Mouse (Mus musculus) mesoderm, embryonic 11.5 days (tissue): ENCODE results near the gene Ticrr.
A peak's percentile ranks its signal among the peaks of the same experiment; 100 is the strongest.

Experiments
- DNase-seq: peaks from one replicate; pipeline ENCODE4 v3.0.0-alpha.2; 2012; ENCODE audit warnings: low read depth, low spot score

Ticrr gene

DNA sequence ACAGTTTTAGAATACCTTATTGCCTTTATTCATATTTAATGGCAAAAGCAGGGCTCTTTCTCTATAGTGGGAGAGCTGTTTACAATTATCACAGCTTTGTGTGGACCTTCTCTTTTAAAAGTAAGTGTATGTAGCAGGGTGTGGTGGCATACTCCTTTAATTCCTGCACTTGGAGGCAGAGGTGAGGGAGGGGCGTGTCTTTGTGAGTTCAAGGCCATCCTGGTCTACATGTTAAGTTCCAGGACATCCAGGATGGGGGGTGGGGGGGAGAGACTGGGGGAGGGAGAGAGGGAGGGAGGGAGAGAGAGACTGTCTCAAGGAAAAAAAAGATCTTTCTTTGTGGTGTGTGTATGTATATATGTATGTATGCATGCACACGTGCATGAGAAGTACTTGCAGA lies 20.2 kb downstream of the Ticrr start:
- DNase-seq, result no peak

DNA sequence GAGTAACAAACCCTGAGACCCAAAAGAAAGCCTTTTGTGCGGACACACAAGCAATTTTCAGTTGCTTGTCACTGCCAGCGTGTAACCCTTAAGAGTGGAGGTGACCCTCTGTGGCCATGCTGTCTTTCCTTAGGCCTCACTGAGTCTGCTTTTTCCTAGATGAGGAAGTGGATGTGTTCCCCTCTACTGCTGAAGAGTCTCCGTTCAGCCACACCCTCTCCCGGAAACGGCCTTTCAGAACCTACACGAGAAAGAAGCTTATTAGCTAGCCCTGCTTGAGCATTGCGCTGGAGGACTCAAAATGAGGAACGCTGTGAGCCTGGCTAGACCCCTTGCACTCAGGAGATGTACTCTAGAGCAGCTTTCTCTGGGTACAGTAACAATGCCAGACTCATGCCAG lies 36.5 kb downstream of the Ticrr start:
- no peak for DNase-seq

DNA sequence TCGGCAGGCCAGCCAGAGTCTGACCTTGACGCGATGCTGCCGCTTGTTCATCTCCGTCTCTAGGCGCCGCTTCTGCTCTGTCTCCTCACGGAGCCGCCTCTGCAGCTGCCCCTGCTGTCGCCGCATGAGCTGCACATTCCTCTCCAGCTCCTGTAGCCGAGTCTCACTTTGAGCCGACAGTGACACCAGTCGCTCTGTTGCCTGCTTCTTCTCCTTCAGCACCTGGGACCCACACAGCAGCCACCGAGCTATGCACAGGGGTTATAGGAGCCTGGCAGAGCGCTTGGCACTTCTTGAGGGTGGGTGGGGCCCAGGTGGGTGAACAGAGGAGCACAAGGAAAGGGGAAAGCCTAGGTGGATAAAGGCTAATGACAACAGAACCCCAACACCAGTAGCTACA lies 42.8 kb downstream of the Ticrr start:
- no peak for DNase-seq

DNA sequence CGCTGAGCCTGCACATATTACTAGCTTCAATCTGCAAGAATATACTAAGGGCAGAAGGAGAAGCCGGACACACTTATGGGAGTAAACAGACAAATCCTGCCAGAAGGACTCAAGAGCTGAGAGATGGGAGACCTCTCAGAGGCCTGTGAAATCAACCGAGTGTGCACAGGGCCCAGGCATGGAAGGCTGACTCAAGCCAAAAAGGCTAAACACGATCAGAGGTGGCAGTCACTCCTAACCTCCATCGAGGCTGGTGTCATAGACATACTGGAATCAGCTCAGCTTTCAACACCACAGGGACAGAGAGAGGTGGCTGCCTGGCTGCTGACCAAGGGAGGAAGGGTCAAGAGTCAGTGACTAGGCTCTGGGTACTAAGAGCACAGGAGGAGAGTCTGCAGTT lies 45.2 kb downstream of the Ticrr start:
- DNase-seq, result no peak

DNA sequence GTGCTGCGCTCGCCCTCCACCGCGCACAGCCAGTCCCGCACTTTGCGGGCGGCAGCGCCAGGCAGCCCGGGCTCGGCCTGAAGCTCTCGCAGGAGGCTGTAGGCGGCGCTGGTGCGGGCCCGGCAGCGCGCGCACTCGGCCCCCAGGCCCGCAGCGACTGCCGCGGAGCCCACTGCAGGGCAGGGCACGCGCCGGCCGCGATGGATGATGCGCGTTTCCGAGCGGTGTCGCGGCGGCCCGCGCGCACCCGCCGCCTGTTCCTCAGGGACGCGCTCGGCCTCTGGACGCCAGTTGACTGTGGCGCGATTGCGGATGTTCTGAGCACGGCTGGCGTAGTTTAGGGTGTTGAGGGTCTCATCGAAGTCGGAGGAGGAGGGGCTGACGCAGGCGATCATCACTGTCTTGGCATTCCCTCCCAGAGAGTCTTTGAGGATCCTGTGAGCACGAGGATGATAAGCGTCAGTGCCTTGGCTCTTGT lies 50.2 kb downstream of the Ticrr start:
- DNase-seq, result peak; percentile 82

DNA sequence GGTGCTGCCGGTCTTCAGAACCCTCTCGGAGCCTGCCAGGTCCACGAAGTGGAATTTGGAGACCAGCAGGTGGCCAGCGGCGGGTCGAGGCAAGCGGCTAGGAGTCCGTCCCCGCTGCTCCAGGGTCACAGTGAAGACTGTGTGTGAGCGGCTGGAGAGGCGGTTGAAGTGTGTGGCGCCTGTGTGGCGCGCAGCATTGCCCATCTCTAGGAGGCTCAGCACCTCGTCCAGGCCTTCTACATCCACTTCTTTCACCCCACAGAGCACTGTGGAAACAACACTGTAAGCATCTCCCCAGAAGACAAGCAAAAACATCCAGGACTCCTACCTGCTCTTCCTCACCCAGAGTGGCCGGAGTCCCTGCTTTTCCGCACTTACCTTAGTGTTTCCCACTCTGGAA lies 50.8 kb downstream of the Ticrr start:
- DNase-seq, result no peak

DNA sequence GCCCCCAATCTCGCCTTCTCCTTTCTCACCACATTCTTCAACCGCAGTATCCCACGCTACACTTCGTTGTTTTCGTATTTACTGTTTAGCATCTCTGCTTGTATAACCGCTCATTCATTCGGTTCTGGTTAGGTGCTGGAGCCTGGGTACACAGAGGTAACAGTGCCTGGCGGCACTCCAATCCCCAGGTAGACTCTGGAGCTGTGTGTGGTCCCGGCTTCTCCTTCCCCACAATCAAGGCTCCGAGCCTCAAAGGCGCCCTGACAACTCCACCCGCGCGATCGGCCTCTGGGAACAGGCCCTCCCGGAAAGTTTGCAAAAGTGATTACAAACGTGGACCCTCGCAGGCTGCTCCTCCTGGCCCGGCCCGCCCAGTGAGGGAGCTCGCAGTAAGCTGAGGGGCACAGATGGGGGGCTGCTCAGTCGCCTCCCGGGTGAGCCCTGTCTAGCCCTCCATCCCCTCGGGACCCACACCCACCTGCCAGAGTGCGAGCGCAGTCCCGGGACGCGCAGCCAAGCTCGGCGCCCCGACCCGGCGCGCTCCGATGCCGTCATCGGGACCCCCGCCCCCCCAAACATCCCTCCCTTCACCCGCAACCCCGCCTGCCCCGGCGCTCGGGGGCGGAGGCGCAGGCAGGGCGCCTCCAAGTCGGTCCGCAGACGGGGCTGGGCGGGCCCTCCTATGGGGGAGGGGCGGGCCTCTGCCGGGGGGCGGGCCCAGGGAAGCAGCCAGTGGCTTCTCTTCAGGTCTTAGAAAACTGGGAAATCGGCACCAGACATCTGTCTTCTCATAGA lies 55.4 kb downstream of the Ticrr start, which contains the start of gene Kif7:
Gene Kif7, minus strand, starts transcription at position 534 of the 795 bp plus-strand sequence.
- DNase-seq, result peak; percentile 93

DNA sequence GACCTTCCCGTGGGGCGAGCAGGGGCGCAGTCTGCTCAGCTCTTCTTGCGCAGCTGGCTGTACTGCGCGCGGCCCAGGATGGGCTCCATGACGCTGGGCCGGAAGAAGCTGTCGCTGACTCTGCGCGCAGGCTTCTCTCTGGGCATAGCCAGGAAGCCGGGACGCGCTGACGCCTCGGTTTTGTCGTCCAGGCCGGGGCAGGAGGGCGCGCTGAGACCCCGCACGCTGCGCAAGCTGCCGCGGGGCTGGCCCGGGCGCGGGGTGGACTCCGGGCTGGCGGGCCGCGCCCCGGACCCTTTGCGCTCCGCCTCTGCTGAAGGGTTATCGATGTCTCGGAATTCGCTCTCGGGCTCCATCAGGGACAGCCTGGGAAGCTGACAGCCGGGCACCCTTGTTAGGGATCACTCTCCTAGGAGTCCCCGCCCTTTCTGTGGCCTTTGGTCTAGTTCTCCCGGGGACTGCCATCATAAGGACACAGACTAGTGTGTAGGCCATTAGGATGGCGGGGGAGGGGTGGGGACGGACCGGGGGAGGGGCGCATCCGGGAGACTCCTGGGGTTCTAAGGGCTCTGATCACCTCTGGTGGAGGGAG lies 61.5 kb downstream of the Ticrr start:
- peak; percentile 58 for DNase-seq

DNA sequence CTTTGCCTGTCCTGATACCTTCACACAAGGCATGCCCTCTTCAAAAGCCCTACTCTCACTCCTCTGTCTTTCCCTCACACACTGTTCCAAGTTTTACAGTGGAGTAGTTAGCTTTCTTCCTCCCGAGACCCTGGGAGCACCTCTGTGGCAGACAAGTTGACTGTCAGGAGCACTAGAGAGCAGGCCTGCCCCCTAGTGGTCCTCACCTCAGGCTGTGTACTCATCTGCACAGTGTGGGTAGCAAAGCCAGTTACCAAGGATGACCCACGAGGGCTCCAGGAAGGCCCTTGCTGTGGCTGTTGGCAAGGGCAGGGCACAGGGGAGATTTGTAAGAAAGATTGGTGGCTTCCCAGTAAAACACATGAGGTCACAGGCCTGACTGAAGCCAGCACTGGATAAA lies 67.1 kb downstream of the Ticrr start:
- peak; percentile 52 for DNase-seq

DNA sequence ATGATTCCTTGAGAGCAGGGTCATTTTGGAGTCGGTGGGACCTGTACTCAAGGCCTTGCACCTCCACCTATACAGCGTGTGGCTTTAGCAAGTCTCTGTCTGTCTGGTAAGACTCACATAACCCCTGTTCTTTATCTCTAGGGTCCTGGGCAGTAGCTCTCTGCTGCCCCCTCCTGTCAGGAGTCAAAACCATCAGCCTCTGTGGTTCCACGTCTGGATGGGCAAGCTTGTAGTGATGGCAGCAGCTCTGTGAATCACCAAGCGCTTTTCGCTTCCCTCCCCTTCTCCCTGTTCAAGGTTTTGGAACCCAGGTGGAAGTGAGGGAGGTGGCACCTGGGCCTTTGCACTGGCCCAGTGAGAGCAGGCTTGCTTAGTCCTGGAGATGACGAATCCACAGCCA lies 68.2 kb downstream of the Ticrr start:
- peak; percentile 81 for DNase-seq

DNA sequence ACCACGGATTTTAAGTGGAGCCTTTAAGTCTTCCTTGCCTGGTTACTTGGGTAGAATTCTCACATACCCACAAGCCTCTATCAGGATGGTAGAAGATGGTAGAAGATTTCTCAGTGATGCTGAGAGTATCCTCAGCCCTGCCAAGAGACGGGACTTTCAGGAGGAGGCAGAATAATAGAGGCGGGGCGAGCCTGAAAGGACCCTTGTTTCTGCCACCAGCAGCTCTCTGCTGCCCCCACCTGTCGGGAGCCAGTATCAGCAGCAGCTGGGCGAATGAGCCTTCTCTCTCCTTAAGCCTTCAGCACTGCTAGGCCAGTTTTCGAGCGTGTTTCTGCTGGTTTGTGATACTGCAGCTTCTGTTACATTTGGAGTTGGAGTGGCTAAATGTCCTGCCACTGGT lies 69.2 kb downstream of the Ticrr start:
- DNase-seq, result peak; percentile 83

DNA sequence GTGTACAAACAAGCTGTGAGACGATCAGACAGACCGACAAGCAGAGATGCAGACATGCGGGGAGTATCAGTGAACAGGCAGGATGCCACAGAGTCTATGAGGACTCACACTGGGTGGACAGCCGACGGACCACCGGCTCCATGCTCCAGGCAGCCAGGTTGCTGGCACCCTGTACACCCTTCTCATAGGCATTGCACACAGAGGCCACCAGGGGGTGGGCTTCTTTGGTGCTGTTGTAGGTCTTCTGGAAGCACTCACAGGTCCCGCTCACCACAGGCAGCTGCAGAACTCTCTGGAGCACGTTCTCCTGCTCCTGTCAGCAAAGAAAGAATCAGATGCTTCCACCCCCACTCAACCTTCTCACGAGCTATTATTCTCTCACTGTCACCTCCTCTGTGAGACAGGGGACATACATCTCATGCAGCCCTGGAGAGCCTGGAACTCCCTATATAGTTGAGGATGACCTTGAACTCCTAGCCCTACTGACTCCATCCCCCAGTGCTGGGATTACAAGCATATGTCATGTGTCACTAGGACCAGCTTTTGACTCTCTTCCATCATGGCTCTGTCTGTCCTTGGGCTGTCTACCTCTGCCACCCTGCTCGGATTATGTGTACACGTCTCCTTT lies 69.9 kb downstream of the Ticrr start:
- no peak for DNase-seq

DNA sequence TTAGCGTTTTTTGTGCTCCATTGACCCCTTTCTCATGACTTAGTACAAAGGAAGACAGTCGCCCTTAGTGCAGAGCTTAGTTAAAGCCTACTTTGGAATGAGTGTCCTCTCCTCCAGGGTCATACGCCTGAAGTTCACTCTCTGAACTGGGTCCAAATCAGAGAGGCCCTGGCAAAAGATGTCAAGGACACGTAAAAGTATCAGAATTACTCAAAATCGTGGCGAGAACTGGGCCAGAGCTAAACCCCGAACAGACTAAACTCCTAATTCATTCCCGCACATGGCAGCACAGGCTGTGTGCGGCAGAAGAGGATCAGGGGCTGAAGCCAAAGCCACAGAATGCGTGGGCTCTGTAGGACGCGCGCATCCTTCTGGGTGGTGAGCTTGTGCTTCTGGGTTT lies 71.4 kb downstream of the Ticrr start:
- DNase-seq, result no peak

DNA sequence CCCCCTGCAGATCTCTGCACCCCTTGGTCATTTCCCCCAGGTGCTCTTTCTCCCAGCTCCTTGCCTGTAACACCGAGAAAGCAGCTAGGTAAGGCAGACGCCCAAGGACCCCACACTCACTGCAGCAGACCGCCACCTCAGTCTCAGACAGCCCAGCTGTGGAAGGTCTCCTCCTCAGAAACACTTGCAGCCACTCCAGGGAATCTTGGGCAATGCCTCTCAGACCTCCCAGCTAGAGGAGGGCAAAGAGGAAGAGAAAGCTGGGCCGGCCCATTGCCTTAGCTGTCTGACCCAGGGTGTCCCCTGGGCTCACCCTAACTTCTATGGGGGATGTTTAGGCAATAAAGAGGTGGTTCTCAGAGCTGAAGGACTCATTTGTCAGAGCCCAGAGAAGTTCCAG lies 72.6 kb downstream of the Ticrr start, which contains the start of gene Plin1:
Gene Plin1, minus strand, starts transcription at position 282 of the 400 bp plus-strand sequence.
- DNase-seq, result no peak

DNA sequence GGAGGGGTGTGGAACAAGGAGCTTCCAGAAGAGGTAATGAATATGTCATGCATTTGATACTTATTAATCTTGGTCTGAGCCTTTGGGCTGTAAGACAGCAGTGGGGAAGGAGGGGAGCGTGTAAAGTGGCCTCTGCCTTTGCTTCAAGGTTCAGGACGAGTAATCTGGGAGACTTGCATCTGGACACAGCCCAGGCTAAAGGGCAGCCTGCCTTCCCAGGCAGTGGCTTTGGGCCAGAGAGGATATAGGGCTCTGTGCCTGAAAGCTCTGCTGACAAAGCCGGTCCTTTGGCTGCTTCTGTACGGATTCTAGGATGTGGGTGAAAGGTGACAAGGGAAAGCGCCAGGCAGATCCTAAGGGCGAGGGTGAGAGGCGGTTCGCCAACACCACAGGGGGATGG lies 74.6 kb downstream of the Ticrr start:
- DNase-seq, result no peak

DNA sequence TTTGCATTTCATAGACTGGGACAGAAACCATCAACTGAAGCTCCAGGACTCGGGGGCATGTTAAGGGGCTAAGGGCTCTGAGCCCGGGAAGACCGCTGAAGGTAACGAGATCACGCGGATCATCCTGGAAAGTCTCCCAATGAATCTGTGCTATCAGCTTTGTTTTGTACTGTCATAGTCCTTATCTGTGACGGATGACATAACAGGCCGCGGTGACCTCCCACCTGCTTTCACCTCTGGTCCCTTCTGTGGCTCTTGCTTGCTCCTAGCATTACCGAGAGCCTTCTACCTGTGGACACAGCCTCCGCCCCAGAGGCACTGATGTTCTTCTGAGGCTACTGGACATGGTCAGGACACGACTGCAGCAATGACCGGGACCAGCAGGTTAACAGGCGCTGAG lies 76.5 kb downstream of the Ticrr start:
- DNase-seq, result no peak

DNA sequence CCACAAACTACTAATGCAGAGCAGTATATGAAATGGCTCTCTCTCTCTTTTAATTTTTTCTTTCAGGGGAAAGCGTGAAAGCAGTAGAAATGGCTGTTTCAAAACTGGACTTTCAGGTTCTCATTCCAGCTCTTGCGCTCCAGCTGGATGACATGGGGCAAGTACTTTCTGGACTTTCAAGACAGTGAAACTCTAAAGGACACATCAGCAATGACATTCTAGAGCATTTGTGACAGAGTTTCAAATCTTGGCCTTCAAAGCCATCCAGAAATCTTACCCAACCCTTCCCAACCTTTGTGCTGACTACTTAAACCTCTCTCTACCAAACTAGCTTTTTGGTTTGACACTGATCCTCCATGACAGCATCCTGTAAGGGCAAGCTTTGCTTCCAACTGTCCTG lies 78.9 kb downstream of the Ticrr start:
- no peak for DNase-seq

DNA sequence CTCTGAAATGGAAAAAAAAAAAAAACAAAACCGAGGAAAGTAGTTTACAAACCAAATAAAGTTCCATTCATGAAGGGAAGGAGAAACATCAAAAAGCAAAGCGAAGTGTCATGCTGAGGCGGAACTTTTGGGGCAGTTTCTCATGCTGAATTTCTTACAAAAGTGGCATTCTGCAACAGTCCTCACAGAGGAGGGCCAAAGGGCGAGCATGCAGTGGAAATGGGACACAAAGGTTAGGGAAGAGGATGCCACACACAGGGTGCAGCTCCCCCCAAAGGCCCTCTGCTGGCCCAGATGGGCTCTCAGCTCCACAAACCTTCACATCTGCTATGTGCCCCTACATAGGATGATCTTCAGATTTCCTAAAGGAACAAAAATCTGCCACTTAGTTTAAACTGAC lies 80.3 kb downstream of the Ticrr start:
- no peak for DNase-seq

DNA sequence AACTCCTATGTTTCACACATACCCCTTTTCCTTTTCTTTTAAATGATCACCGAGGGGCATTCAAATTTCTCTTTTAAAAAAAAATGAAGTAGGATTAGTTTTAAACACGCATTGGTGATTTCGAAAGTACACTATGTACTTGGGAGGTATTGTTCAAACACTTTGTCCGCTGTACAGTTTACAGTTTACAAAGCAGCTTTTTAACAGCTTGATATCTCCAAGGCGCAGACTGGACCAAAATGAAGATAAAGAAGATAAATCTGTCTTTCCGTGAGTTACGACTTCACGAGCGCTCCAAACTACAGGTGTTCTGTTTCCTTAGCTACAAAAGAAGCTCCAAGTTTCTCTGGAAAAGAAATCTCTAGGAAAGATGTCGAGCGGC lies 82.3 kb downstream of the Ticrr start:
- DNase-seq, result no peak

DNA sequence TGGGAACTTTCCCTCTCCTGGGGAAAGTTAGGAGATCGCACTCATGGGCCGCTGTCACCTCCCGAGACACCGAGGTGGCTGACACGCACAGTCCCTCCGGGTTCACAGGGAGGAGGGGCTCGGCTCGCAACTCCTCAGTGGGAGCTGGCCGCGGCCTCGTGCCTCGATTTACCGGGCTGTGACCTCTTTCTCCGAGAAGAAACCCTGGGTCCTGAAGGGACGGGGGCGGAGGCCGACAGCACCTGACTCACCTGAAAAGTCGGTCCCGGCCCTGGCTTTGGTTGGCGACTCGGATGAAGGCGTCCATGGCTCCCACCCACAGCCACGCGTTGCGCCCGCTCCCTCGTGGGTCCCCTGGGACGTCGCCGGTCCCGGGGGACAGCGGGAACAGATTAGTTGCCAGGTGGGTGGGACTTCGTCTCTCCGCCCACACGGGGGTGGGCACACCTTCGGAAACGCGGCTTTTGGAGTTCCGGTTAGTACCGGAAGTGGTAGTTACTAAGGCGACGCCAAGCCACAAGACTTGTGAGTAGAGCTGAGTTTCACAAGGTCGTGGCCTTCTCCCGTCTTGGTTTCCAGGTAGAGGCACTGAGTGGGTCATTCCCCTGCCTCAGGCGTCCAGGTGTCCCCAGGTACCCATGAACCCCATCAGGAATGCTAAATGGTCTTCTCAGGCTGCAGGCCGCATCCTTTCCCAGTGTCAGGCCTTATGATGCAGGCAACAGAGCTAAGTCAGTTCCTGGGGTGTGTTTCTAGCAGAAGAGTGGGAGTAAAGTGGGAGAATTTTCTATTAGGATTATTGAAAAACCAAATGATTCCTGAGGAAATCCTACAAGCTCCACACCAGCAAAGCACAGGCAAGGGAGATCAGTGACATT lies 82.9 kb downstream of the Ticrr start, which contains the start of the genes Pex11a and Wdr93:
Gene Pex11a, minus strand, starts transcription at position 473 of the 878 bp plus-strand sequence.
Gene Wdr93, plus strand, starts transcription at position 505 of the 878 bp plus-strand sequence.
- peak; percentile 81 for DNase-seq

DNA sequence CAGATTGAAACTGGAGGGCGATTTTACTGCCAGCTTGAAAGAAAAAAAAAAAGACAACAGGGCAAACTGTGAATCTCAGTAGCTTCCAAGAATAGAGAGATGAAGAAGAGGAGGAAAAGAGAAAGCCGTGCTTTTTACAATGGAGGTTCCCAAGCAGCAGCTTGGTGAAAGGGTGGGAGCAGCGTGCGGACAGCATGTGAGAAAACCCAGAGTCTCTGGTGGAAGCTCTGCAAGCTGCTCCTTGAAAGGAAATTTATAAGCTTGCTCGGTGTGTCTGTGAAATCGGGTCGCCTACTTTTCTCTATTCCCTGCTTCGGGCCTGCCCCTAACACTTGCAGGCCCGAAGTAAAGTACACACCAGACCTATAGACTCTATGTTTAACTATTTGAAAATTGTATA lies 84.1 kb downstream of the Ticrr start:
- DNase-seq, result no peak

DNA sequence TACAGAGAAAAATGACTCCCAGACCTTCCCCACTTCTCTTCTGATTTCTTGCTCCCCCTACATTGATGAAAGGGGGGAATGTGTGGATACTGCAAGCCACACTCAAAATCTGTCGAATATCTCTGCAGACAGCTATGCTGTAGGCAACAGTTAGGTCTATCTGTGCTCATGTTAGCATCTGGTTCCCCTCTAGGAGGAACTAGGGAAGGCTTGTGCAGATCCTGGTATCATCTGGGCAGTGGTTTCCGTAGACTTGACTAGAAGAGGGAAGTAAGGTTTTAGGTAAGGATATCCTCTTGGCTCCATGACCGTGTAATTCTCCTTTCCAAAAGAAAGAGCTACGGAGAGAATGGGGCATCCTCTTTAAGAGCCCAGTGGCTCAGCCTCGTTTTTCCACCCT lies 84.6 kb downstream of the Ticrr start:
- DNase-seq, result no peak
